8 mouse cellular contexts compared by ENCODE assay signal in genomic region chr11:119904621-119905286, GRCm38 (mm10). TPM values are rescaled to one million over a fixed set of nuclear protein-coding genes. Genes with fewer than 3 reads are reported as not detected.
DNase-seq lines count a peak whose midpoint lies in the region; ATAC-seq lines count a peak whose summit lies in the region.

No protein-coding gene starts in this region.

- no peak overlapping the region for H3K4me2 ChIP-seq in heart, embryonic 13.5 days
- H3K4me2 ChIP-seq in neural tube, embryonic 15.5 days, result no peak overlapping the region

- no peaks in the 10 kb centered on the region for H3K36me3 ChIP-seq in heart, embryonic 13.5 days
- H3K36me3 ChIP-seq in neural tube, embryonic 15.5 days, result no peaks in the 10 kb centered on the region

- H3K9ac ChIP-seq in heart, embryonic 13.5 days, result 0 out of 2 replicates have a peak overlapping the region, but pooled peaks have one; percentile 33
- no peak overlapping the region for H3K9ac ChIP-seq in neural tube, embryonic 15.5 days (replicated peaks)

- H3K27me3 ChIP-seq in heart, embryonic 13.5 days (replicated peaks), result peaks cover 34% of the 10 kb centered on the region
- peaks cover 11% of the 10 kb centered on the region; the same call in 1 of the 2 replicates for H3K27me3 ChIP-seq in neural tube, embryonic 15.5 days (replicated peaks)

- no peaks in the 10 kb centered on the region for H3K9me3 ChIP-seq in heart, embryonic 13.5 days
- H3K9me3 ChIP-seq in neural tube, embryonic 15.5 days (replicated peaks), result no peaks in the 10 kb centered on the region

- peak; percentile 62 for ATAC-seq in common myeloid progenitor, adult 5-6 weeks (replicated peaks; ENCODE audit: low read depth, poor library complexity, severe bottlenecking)
- ATAC-seq in heart, embryonic 13.5 days (ENCODE audit: extremely low read depth, insufficient number of reproducible peaks, low FRiP score, low TSS enrichment), result no peak
- peak; percentile 84 for ATAC-seq in neural tube, embryonic 15.5 days (ENCODE audit: low FRiP score)

- no peak overlapping the region for H3K27ac ChIP-seq in heart, embryonic 13.5 days (replicated peaks)
- H3K27ac ChIP-seq in neural tube, embryonic 15.5 days (replicated peaks), result no peak overlapping the region

- peak; percentile 81 for DNase-seq in CD4-positive, CD25-positive, alpha-beta regulatory T cell, adult 2 months (ENCODE audit: low read depth, low spot score)
- peak; percentile 81 for DNase-seq in R1 (ENCODE audit: low read depth, low spot score)
- peak; percentile 66 for DNase-seq in kidney, postnatal 14 days
- peak; percentile 45 to 51 for DNase-seq in lung, adult 18-20 months
- peak; percentile 87 for DNase-seq in thymus, postnatal 4 days

- 25% methylated on average over 5 of the region's 5 CpGs for WGBS in heart, embryonic 13.5 days
- WGBS in neural tube, embryonic 15.5 days, result 34% methylated on average over 5 of the region's 5 CpGs

- peaks cover 8% of the 10 kb centered on the region for H3K4me1 ChIP-seq in heart, embryonic 13.5 days
- peaks cover 24% of the 10 kb centered on the region for H3K4me1 ChIP-seq in neural tube, embryonic 15.5 days

- no peak overlapping the region for H3K4me3 ChIP-seq in heart, embryonic 13.5 days
- H3K4me3 ChIP-seq in neural tube, embryonic 15.5 days (replicated peaks), result no peak overlapping the region

RNA-seq across cellular contexts. Expression of gene Chmp6, which starts 8.5 kb away (rescaled TPM):
- 26.9 and 37.8 TPM in 2 replicates for total RNA-seq in common myeloid progenitor, adult 5-6 weeks (2017)
- polyA plus RNA-seq in heart, embryonic 13.5 days (2015; fragmentation: Nextera tagmentation; extraction: Ambion mirVana), result 68.4 and 71.2 TPM in 2 replicates
- 99.0 and 105 TPM in 2 replicates for polyA plus RNA-seq in neural tube, embryonic 15.5 days (2015; fragmentation: Nextera tagmentation; extraction: Ambion mirVana)

RNA-seq across cellular contexts. Expression of gene Baiap2, which starts 37.8 kb away (rescaled TPM):
- 6.0 and 6.3 TPM in 2 replicates for total RNA-seq in common myeloid progenitor, adult 5-6 weeks (2017)
- polyA plus RNA-seq in heart, embryonic 13.5 days (2015; fragmentation: Nextera tagmentation; extraction: Ambion mirVana), result 12.3 and 12.4 TPM in 2 replicates
- polyA plus RNA-seq in neural tube, embryonic 15.5 days (2015; fragmentation: Nextera tagmentation; extraction: Ambion mirVana), result 16.6 and 20.5 TPM in 2 replicates
